In genomic region chr7:113146108-113146507, GRCm38 (mm10) we compare ENCODE assay signal across 29 mouse cellular contexts.
DNase-seq lines count a peak whose midpoint lies in the region; ATAC-seq and TF ChIP-seq lines count a peak whose summit lies in the region.
"Had no signal": no experiment of that assay in that cellular context is flagged by ENCODE, and none has a peak within 500 bp of the region (broad histone marks: within the 10 kb centered on the region; RNA-seq: fewer than 3 reads in every experiment).

No protein-coding gene starts in this region.

- H3K9ac ChIP-seq in MEL (ENCODE audit: control insufficient read depth, low read depth, low read length, poor library complexity, severe bottlenecking): no peak overlapping the region
- H3K9ac ChIP-seq in hindbrain, postnatal 0 days (replicated peaks; ENCODE audit: low read length): no peak overlapping the region
- H3K9ac ChIP-seq in forebrain, embryonic 12.5 days: no peak overlapping the region
- no peak overlapping the region for H3K9ac ChIP-seq in kidney, embryonic 14.5 days (ENCODE audit: low read depth, low read length)
- H3K9ac ChIP-seq: embryonic facial prominence, embryonic 15.5 days; heart, embryonic 15.5 days; liver, embryonic 14.5 days; midbrain, embryonic 13.5 days had no signal

- TF ChIP-seq CTCF in C2C12 (IDR thresholded peaks at IDR 0.05; ENCODE audit: control insufficient read depth, insufficient read depth, insufficient read length) (no peak), MEL (IDR thresholded peaks at IDR 0.05 in 2 of 3, conservative IDR thresholded peaks at IDR 0.05 in 1 of 3; ENCODE audit: control insufficient read depth in 1 of 3, insufficient read depth in 1 of 3, low read depth in 2 of 3, low read length in 3 of 3, poor library complexity in 1 of 3, severe bottlenecking in 1 of 3) (no peak)
- no peak for TF ChIP-seq CTCF in hindbrain, postnatal 0 days (IDR thresholded peaks at IDR 0.05; ENCODE audit: low read depth)

- WGBS in hindbrain, postnatal 0 days: 76% methylated on average over 2 of the region's 2 CpGs
- 73% methylated on average over 2 of the region's 2 CpGs for WGBS in forebrain, embryonic 12.5 days
- 69% methylated on average over 2 of the region's 2 CpGs for WGBS in kidney, embryonic 14.5 days

- H3K4me1 ChIP-seq in MEL (ENCODE audit: control insufficient read depth in 1 of 2, insufficient read depth in 2 of 2, low read length in 2 of 2): peaks cover 2 to 13% of the 10 kb centered on the region in 2 experiments; a peak in 2 of 4 replicates
- no peaks in the 10 kb centered on the region; the same call in 1 of the 2 replicates for H3K4me1 ChIP-seq in hindbrain, postnatal 0 days (ENCODE audit: insufficient read depth, low read length)
- H3K4me1 ChIP-seq in forebrain, embryonic 12.5 days: peaks cover 27% of the 10 kb centered on the region
- no peaks in the 10 kb centered on the region for H3K4me1 ChIP-seq in kidney, embryonic 14.5 days (ENCODE audit: control insufficient read depth, insufficient read depth, low read length)

- TF ChIP-seq POLR2A in MEL (IDR thresholded peaks at IDR 0.05; ENCODE audit: control insufficient read depth in 1 of 2, insufficient read depth in 1 of 2, low read depth in 1 of 2, low read length in 2 of 2, poor library complexity in 1 of 2): no peak

- H3K4me2 ChIP-seq in hindbrain, postnatal 0 days (ENCODE audit: low read depth, low read length): no peak overlapping the region
- H3K4me2 ChIP-seq in forebrain, embryonic 12.5 days: no peak overlapping the region
- H3K4me2 ChIP-seq in kidney, embryonic 14.5 days (replicated peaks; ENCODE audit: low read depth, low read length): no peak overlapping the region
- H3K4me2 ChIP-seq: embryonic facial prominence, embryonic 15.5 days; heart, embryonic 15.5 days; midbrain, embryonic 13.5 days had no signal

- no peaks in the 10 kb centered on the region for H3K79me2 ChIP-seq in C2C12 (ENCODE audit: control insufficient read depth, insufficient read depth)
- no peaks in the 10 kb centered on the region for H3K79me2 ChIP-seq in MEL (ENCODE audit: control insufficient read depth, insufficient read depth, low read length, poor library complexity)

- H3K27me3 ChIP-seq in C2C12 (ENCODE audit: control insufficient read depth, insufficient read depth, insufficient read length) (no peaks in the 10 kb centered on the region), MEL (ENCODE audit: control insufficient read depth in 1 of 2, insufficient read depth in 2 of 2, low read length in 2 of 2) (no peaks in the 10 kb centered on the region)
- H3K27me3 ChIP-seq in hindbrain, postnatal 0 days (ENCODE audit: insufficient read depth, low read length): no peaks in the 10 kb centered on the region
- peaks cover 14% of the 10 kb centered on the region for H3K27me3 ChIP-seq in forebrain, embryonic 12.5 days
- H3K27me3 ChIP-seq in kidney, embryonic 14.5 days (ENCODE audit: control insufficient read depth, insufficient read depth, low read length): no peaks in the 10 kb centered on the region
- H3K27me3 ChIP-seq: midbrain, embryonic 13.5 days had no signal

- DNase-seq in A20 (ENCODE audit: low read depth, low spot score) (peak; percentile 7), MEL (ENCODE audit: low read depth, low spot score) (no peak)
- peak; percentile 50 for DNase-seq in thymus, postnatal 0 days (ENCODE audit: low spot score)
- DNase-seq in hindbrain, postnatal 0 days (ENCODE audit: low spot score): no peak
- DNase-seq in gastrocnemius, postnatal 14 days: no peak
- DNase-seq: adrenal gland, postnatal 14 days; cerebellum, adult 11 months; cerebellum, adult 9-10 months; gastrocnemius, postnatal 25 days; kidney, adult 8-10 months; kidney, postnatal 14 days; liver; lung, adult 2 months; lung, postnatal 10 days; retina, postnatal 1 day; right cerebral cortex, postnatal 14 days had no signal

- H3K79me3 ChIP-seq in C2C12 (ENCODE audit: low read depth): no peaks in the 10 kb centered on the region

- H3K36me3 ChIP-seq in C2C12 (ENCODE audit: control insufficient read depth, insufficient read depth) (no peaks in the 10 kb centered on the region), MEL (ENCODE audit: control insufficient read depth in 1 of 2, insufficient read depth in 2 of 2, low read length in 2 of 2) (no peaks in the 10 kb centered on the region; a peak in 1 of 4 replicates)
- no peaks in the 10 kb centered on the region for H3K36me3 ChIP-seq in hindbrain, postnatal 0 days (ENCODE audit: insufficient read depth, low read length)
- H3K36me3 ChIP-seq in forebrain, embryonic 12.5 days (replicated peaks): no peaks in the 10 kb centered on the region
- H3K36me3 ChIP-seq in kidney, embryonic 14.5 days (ENCODE audit: control insufficient read depth, insufficient read depth, low read length): no peaks in the 10 kb centered on the region
- H3K36me3 ChIP-seq: embryonic facial prominence, embryonic 10.5 days; embryonic facial prominence, embryonic 15.5 days; heart, embryonic 10.5 days; heart, embryonic 15.5 days; midbrain, embryonic 13.5 days had no signal

- H3K9me3 ChIP-seq in MEL (replicated peaks; ENCODE audit: insufficient read depth, low read length): no peaks in the 10 kb centered on the region
- no peaks in the 10 kb centered on the region for H3K9me3 ChIP-seq in hindbrain, postnatal 0 days (ENCODE audit: low read length)
- no peaks in the 10 kb centered on the region for H3K9me3 ChIP-seq in forebrain, embryonic 12.5 days
- no peaks in the 10 kb centered on the region for H3K9me3 ChIP-seq in kidney, embryonic 14.5 days (ENCODE audit: control insufficient read depth, low read length)
- H3K9me3 ChIP-seq: embryonic facial prominence, embryonic 10.5 days; embryonic facial prominence, embryonic 15.5 days; heart, embryonic 10.5 days; heart, embryonic 15.5 days; midbrain, embryonic 13.5 days had no signal

- ATAC-seq in hindbrain, postnatal 0 days: no peak
- no peak for ATAC-seq in forebrain, embryonic 12.5 days (ENCODE audit: low FRiP score)
- no peak for ATAC-seq in kidney, embryonic 14.5 days (ENCODE audit: low FRiP score, low TSS enrichment)
- ATAC-seq: forebrain, embryonic 16.5 days; hindbrain, embryonic 16.5 days; intestine, embryonic 16.5 days; midbrain, embryonic 13.5 days had no signal

- no peak for TF ChIP-seq RAD21 in MEL (IDR thresholded peaks at IDR 0.05; ENCODE audit: low read depth, low read length)

- intact Hi-C loops in gastrocnemius, postnatal 14 days (cut with DNase I; ENCODE audit: low total_unique reads): no loop called here

- no peak overlapping the region for H3K4me3 ChIP-seq in C2C12 (ENCODE audit: insufficient read depth, poor library complexity, severe bottlenecking)
- no peak overlapping the region for H3K4me3 ChIP-seq in MEL (ENCODE audit: control insufficient read depth in 1 of 2, insufficient read depth in 1 of 2, low read depth in 2 of 2, low read length in 2 of 2)
- H3K4me3 ChIP-seq in hindbrain, postnatal 0 days (ENCODE audit: low read length): no peak overlapping the region
- no peak overlapping the region for H3K4me3 ChIP-seq in forebrain, embryonic 12.5 days (replicated peaks)
- no peak overlapping the region for H3K4me3 ChIP-seq in kidney, embryonic 14.5 days (ENCODE audit: low read length)
- H3K4me3 ChIP-seq: embryonic facial prominence, embryonic 10.5 days; embryonic facial prominence, embryonic 15.5 days; heart, embryonic 10.5 days; heart, embryonic 15.5 days; midbrain, embryonic 13.5 days had no signal

- H3ac ChIP-seq in C2C12 (ENCODE audit: control insufficient read depth, insufficient read length, low read depth): peak overlapping the region; percentile 43

- no peak overlapping the region for H3K27ac ChIP-seq in MEL (ENCODE audit: control insufficient read depth, low read depth, low read length)
- H3K27ac ChIP-seq in hindbrain, postnatal 0 days: no peak overlapping the region
- H3K27ac ChIP-seq in forebrain, embryonic 12.5 days: no peak overlapping the region
- H3K27ac ChIP-seq in kidney, embryonic 14.5 days (ENCODE audit: low read depth, low read length): no peak overlapping the region
- H3K27ac ChIP-seq: embryonic facial prominence, embryonic 10.5 days; embryonic facial prominence, embryonic 15.5 days; heart, embryonic 10.5 days; heart, embryonic 15.5 days; liver, embryonic 14.5 days; macrophage; midbrain, embryonic 13.5 days had no signal

- no peak for TF ChIP-seq EP300 in MEL (IDR thresholded peaks at IDR 0.05; ENCODE audit: low read depth in 1 of 2, low read length in 2 of 2)

TF ChIP-seq in C2C12, 6 proteins besides CTCF, POLR2A, EP300 and RAD21:
- TF ChIP-seq MAX (IDR thresholded peaks at IDR 0.05): no peak
- TF ChIP-seq MYOD1 (IDR thresholded peaks at IDR 0.05; ENCODE audit: control insufficient read depth, insufficient read length, low read depth): peak; percentile 58

TF ChIP-seq in MEL, 35 proteins besides CTCF, POLR2A, EP300 and RAD21:
- TF ChIP-seq ZNF384 (IDR thresholded peaks at IDR 0.05; ENCODE audit: low read depth, low read length) (peak; percentile 67), ZMIZ1 (IDR thresholded peaks at IDR 0.05; ENCODE audit: low read depth, low read length) (no peak)

Comparison
In these comparisons a context has a peak if more than half of its experiments do, and no peak if none do; other contexts are left out.
1. DNase-seq: peak in A20 (single experiment) and thymus, postnatal 0 days (single experiment); none in MEL (single experiment), hindbrain, postnatal 0 days (single experiment) and gastrocnemius, postnatal 14 days (single experiment).